Mouse (Mus musculus): ENCODE measurements around the gene Fam13c. TPM values are rescaled to one million over a fixed set of nuclear protein-coding genes. Genes with fewer than 3 reads are reported as not detected.
A peak's percentile ranks its signal among the peaks of the same experiment; 100 is the strongest.

The Fam13c gene
- polyA plus RNA-seq, 1 experiment from 2014 or later, result 6.2 TPM

GRCm38 (mm10) chr10:70530185-70530823 is 90.0 kb downstream of the Fam13c start:
- WGBS, result 70% methylated on average over 12 of the region's 12 CpGs
- Histone ChIP-seq H3K4me1 (ENCODE audit: control insufficient read depth, insufficient read depth, low read length) (peaks cover 5% of the 10 kb centered on the region), H3K9ac (ENCODE audit: low read depth, low read length) (no peak overlapping the region), H3K27ac (ENCODE audit: low read length) (no peak overlapping the region), H3K4me2 (ENCODE audit: low read depth, low read length) (no peak overlapping the region), H3K27me3 (replicated peaks; ENCODE audit: control insufficient read depth, insufficient read depth, low read length) (no peaks in the 10 kb centered on the region), H3K36me3 (ENCODE audit: control insufficient read depth, insufficient read depth, low read length) (no peaks in the 10 kb centered on the region), H3K9me3 (ENCODE audit: control insufficient read depth, low read length) (no peaks in the 10 kb centered on the region), H3K4me3 (ENCODE audit: low read length) (no peak overlapping the region)
- peak; percentile 68; the same call in 1 of the 2 replicates for ATAC-seq

GRCm38 (mm10) chr10:70532249-70532648 is 92.0 kb downstream of the Fam13c start:
- ATAC-seq, result no peak
- H3K9ac ChIP-seq (ENCODE audit: low read depth, low read length), result no peak overlapping the region
- 78% methylated on average over 9 of the region's 9 CpGs for WGBS

GRCm38 (mm10) chr10:70533301-70533781 is 93.1 kb downstream of the Fam13c start:
- no peak for ATAC-seq
- no peak overlapping the region for H3K4me3 ChIP-seq (ENCODE audit: low read length)
- no peaks in the 10 kb centered on the region for H3K27me3 ChIP-seq (replicated peaks; ENCODE audit: control insufficient read depth, insufficient read depth, low read length)
- no peak overlapping the region for H3K27ac ChIP-seq (ENCODE audit: low read length)
- H3K9ac ChIP-seq (ENCODE audit: low read depth, low read length), result no peak overlapping the region
- H3K9me3 ChIP-seq (ENCODE audit: control insufficient read depth, low read length), result no peaks in the 10 kb centered on the region
- WGBS, result 81% methylated on average over 8 of the region's 8 CpGs
- H3K36me3 ChIP-seq (ENCODE audit: control insufficient read depth, insufficient read depth, low read length), result no peaks in the 10 kb centered on the region
- no peak overlapping the region for H3K4me2 ChIP-seq (ENCODE audit: low read depth, low read length)
- peaks cover 5% of the 10 kb centered on the region for H3K4me1 ChIP-seq (ENCODE audit: control insufficient read depth, insufficient read depth, low read length)

More at GRCm38 (mm10) chr10:70532249-70532648, 92.0 kb downstream of the Fam13c start:
- Histone ChIP-seq H3K4me2 (ENCODE audit: low read depth, low read length) (no peak overlapping the region), H3K9me3 (ENCODE audit: control insufficient read depth, low read length) (no peaks in the 10 kb centered on the region), H3K36me3 (ENCODE audit: control insufficient read depth, insufficient read depth, low read length) (no peaks in the 10 kb centered on the region), H3K4me1 (ENCODE audit: control insufficient read depth, insufficient read depth, low read length) (peaks cover 5% of the 10 kb centered on the region), H3K27ac (ENCODE audit: low read length) (no peak overlapping the region), H3K4me3 (ENCODE audit: low read length) (no peak overlapping the region), H3K27me3 (replicated peaks; ENCODE audit: control insufficient read depth, insufficient read depth, low read length) (no peaks in the 10 kb centered on the region)

- H3K27ac ChIP-seq (ENCODE audit: low read length), result no peak overlapping the region
- no peak overlapping the region for H3K9ac ChIP-seq (ENCODE audit: low read depth, low read length)
- no peak for ATAC-seq
- no peak overlapping the region for H3K4me2 ChIP-seq (ENCODE audit: low read depth, low read length)
- WGBS, result 87% methylated on average over 12 of the region's 12 CpGs
- H3K4me3 ChIP-seq (ENCODE audit: low read length), result no peak overlapping the region
- H3K4me1 ChIP-seq (ENCODE audit: control insufficient read depth, insufficient read depth, low read length), result peaks cover 5% of the 10 kb centered on the region
- no peaks in the 10 kb centered on the region for H3K36me3 ChIP-seq (ENCODE audit: control insufficient read depth, insufficient read depth, low read length)
- no peaks in the 10 kb centered on the region for H3K9me3 ChIP-seq (ENCODE audit: control insufficient read depth, low read length)
- H3K27me3 ChIP-seq (replicated peaks; ENCODE audit: control insufficient read depth, insufficient read depth, low read length), result no peaks in the 10 kb centered on the region
Measured at GRCm38 (mm10) chr10:70533986-70534385, 93.7 kb downstream of the Fam13c start.

- ATAC-seq, result no peak
Measured at GRCm38 (mm10) chr10:70534571-70534970, 94.3 kb downstream of the Fam13c start.

GRCm38 (mm10) chr10:70535401-70535800 is 95.1 kb downstream of the Fam13c start:
- no peaks in the 10 kb centered on the region for H3K4me1 ChIP-seq (ENCODE audit: control insufficient read depth, insufficient read depth, low read length)
- ATAC-seq, result no peak
- no peak overlapping the region for H3K4me3 ChIP-seq (ENCODE audit: low read length)
- WGBS, result 87% methylated on average over 12 of the region's 12 CpGs
- no peak overlapping the region for H3K9ac ChIP-seq (ENCODE audit: low read depth, low read length)
- no peaks in the 10 kb centered on the region for H3K9me3 ChIP-seq (ENCODE audit: control insufficient read depth, low read length)
- no peaks in the 10 kb centered on the region for H3K36me3 ChIP-seq (ENCODE audit: control insufficient read depth, insufficient read depth, low read length)
- H3K27me3 ChIP-seq (replicated peaks; ENCODE audit: control insufficient read depth, insufficient read depth, low read length), result no peaks in the 10 kb centered on the region
- H3K4me2 ChIP-seq (ENCODE audit: low read depth, low read length), result no peak overlapping the region
- no peak overlapping the region for H3K27ac ChIP-seq (ENCODE audit: low read length)

More at GRCm38 (mm10) chr10:70534571-70534970, 94.3 kb downstream of the Fam13c start:
- H3K4me3 ChIP-seq (ENCODE audit: low read length), result no peak overlapping the region
- no peaks in the 10 kb centered on the region for H3K27me3 ChIP-seq (replicated peaks; ENCODE audit: control insufficient read depth, insufficient read depth, low read length)
- H3K4me2 ChIP-seq (ENCODE audit: low read depth, low read length), result no peak overlapping the region
- H3K27ac ChIP-seq (ENCODE audit: low read length), result no peak overlapping the region
- H3K36me3 ChIP-seq (ENCODE audit: control insufficient read depth, insufficient read depth, low read length), result no peaks in the 10 kb centered on the region
- no peak overlapping the region for H3K9ac ChIP-seq (ENCODE audit: low read depth, low read length)
- H3K9me3 ChIP-seq (ENCODE audit: control insufficient read depth, low read length), result no peaks in the 10 kb centered on the region
- peaks cover 2% of the 10 kb centered on the region for H3K4me1 ChIP-seq (ENCODE audit: control insufficient read depth, insufficient read depth, low read length)
- WGBS, result 97% methylated on average over 10 of the region's 10 CpGs

- Histone ChIP-seq H3K27me3 (replicated peaks; ENCODE audit: control insufficient read depth, insufficient read depth, low read length) (no peaks in the 10 kb centered on the region), H3K27ac (ENCODE audit: low read length) (no peak overlapping the region), H3K4me2 (ENCODE audit: low read depth, low read length) (no peak overlapping the region), H3K9ac (ENCODE audit: low read depth, low read length) (no peak overlapping the region), H3K9me3 (ENCODE audit: control insufficient read depth, low read length) (no peaks in the 10 kb centered on the region), H3K4me1 (ENCODE audit: control insufficient read depth, insufficient read depth, low read length) (no peaks in the 10 kb centered on the region), H3K4me3 (ENCODE audit: low read length) (no peak overlapping the region), H3K36me3 (ENCODE audit: control insufficient read depth, insufficient read depth, low read length) (no peaks in the 10 kb centered on the region)
- WGBS, result 78% methylated on average over 10 of the region's 10 CpGs
- no peak for ATAC-seq
Measured at GRCm38 (mm10) chr10:70537694-70538093, 97.4 kb downstream of the Fam13c start.

GRCm38 (mm10) chr10:70539251-70539650 is 99.0 kb downstream of the Fam13c start:
- WGBS, result 93% methylated on average over 9 of the region's 9 CpGs
- H3K27me3 ChIP-seq (replicated peaks; ENCODE audit: control insufficient read depth, insufficient read depth, low read length), result no peaks in the 10 kb centered on the region
- no peak overlapping the region for H3K4me3 ChIP-seq (ENCODE audit: low read length)
- H3K4me2 ChIP-seq (ENCODE audit: low read depth, low read length), result no peak overlapping the region
- no peak overlapping the region for H3K9ac ChIP-seq (ENCODE audit: low read depth, low read length)
- no peaks in the 10 kb centered on the region for H3K9me3 ChIP-seq (ENCODE audit: control insufficient read depth, low read length)
- H3K27ac ChIP-seq (ENCODE audit: low read length), result no peak overlapping the region
- no peaks in the 10 kb centered on the region for H3K36me3 ChIP-seq (ENCODE audit: control insufficient read depth, insufficient read depth, low read length)
- no peak for ATAC-seq
- H3K4me1 ChIP-seq (ENCODE audit: control insufficient read depth, insufficient read depth, low read length), result no peaks in the 10 kb centered on the region

- no peaks in the 10 kb centered on the region for H3K4me1 ChIP-seq (ENCODE audit: control insufficient read depth, insufficient read depth, low read length)
- H3K27ac ChIP-seq (ENCODE audit: low read length), result no peak overlapping the region
- H3K27me3 ChIP-seq (replicated peaks; ENCODE audit: control insufficient read depth, insufficient read depth, low read length), result no peaks in the 10 kb centered on the region
- no peak overlapping the region for H3K4me3 ChIP-seq (ENCODE audit: low read length)
- no peak overlapping the region for H3K9ac ChIP-seq (ENCODE audit: low read depth, low read length)
- no peak for ATAC-seq
- H3K4me2 ChIP-seq (ENCODE audit: low read depth, low read length), result no peak overlapping the region
- no peaks in the 10 kb centered on the region for H3K36me3 ChIP-seq (ENCODE audit: control insufficient read depth, insufficient read depth, low read length)
- WGBS, result 86% methylated on average over 9 of the region's 9 CpGs
- no peaks in the 10 kb centered on the region for H3K9me3 ChIP-seq (ENCODE audit: control insufficient read depth, low read length)
Measured at GRCm38 (mm10) chr10:70540456-70541195, 100.3 kb downstream of the Fam13c start.
